Mouse (Mus musculus) heart, embryonic 13.5 days (tissue): ENCODE measurements at regions not wholly inside any gene's neighbourhood (a gene's known extent, or its start where the extent isn't known, plus 50 kb on each side); places are given as distances from the start of the nearest gene placed in this dataset.

Experiments
- ATAC-seq: fragments of 200-750 bp; cut with Nextera tagmentation; 2 replicates; pipeline ENCODE4 v1.8.0; 2017; ENCODE audit warnings: moderate TSS enrichment; ENCODE audit not compliant: insufficient number of reproducible peaks, low FRiP score, low TSS enrichment; ENCODE audit errors: extremely low read depth
- H3K27ac ChIP-seq: fragments of 300-500 bp; sonication (generic); replicated peaks from 2 replicates; pipeline ENCODE4 v1.5.1; 2015; ENCODE audit warnings: moderate library complexity, mild to moderate bottlenecking, inconsistent platforms
- H3K27me3 ChIP-seq: fragments of 300-500 bp; sonication (generic); replicated peaks from 2 replicates; pipeline ENCODE4 v1.6.1; 2015; ENCODE audit warnings: mild to moderate bottlenecking, inconsistent platforms
- H3K36me3 ChIP-seq: fragments of 300-500 bp; sonication (generic); 2 replicates; pipeline ENCODE4 v1.6.1; 2015; ENCODE audit warnings: mild to moderate bottlenecking, inconsistent platforms
- H3K4me1 ChIP-seq: fragments of 300-500 bp; sonication (generic); 2 replicates; pipeline ENCODE4 v1.6.1; 2015; ENCODE audit warnings: inconsistent platforms
- H3K4me2 ChIP-seq: fragments of 300-500 bp; sonication (generic); 2 replicates; pipeline ENCODE4 v1.6.1; 2015; ENCODE audit warnings: inconsistent platforms, mild to moderate bottlenecking, moderate library complexity
- H3K4me3 ChIP-seq: fragments of 300-500 bp; sonication (generic); 2 replicates; pipeline ENCODE4 v1.5.1; 2015; ENCODE audit warnings: moderate library complexity, mild to moderate bottlenecking, inconsistent platforms
- H3K9ac ChIP-seq: fragments of 300-500 bp; sonication (generic); 2 replicates; pipeline ENCODE4 v1.6.1; 2015; ENCODE audit warnings: inconsistent platforms, mild to moderate bottlenecking, moderate library complexity
- H3K9me3 ChIP-seq: fragments of 300-500 bp; sonication (generic); 2 replicates; pipeline ENCODE4 v1.6.1; 2016; ENCODE audit warnings: inconsistent platforms
- whole genome bisulfite sequencing: fragments of 180-500 bp; shearing (Covaris S2); methylation state at CpG from one replicate; pipeline ENCODE4 v1.1.7; 2015; ENCODE audit warnings: mixed read lengths; 5-methylcytosine and 5-hydroxymethylcytosine counted together

GRCm38 (mm10) chr9:43627558-43627957 is 116.2 kb upstream of the Nectin1 start:
- no peak overlapping the region for H3K4me3 ChIP-seq
- peaks cover 7% of the 10 kb centered on the region; the same call in 1 of the 2 replicates for H3K27me3 ChIP-seq
- no peaks in the 10 kb centered on the region for H3K9me3 ChIP-seq
- no peak overlapping the region for H3K27ac ChIP-seq
- WGBS, result 33% methylated on average over 4 of the region's 4 CpGs
- no peaks in the 10 kb centered on the region for H3K4me1 ChIP-seq
- H3K36me3 ChIP-seq, result no peaks in the 10 kb centered on the region
- no peak overlapping the region for H3K4me2 ChIP-seq
- no peak for ATAC-seq
- H3K9ac ChIP-seq, result no peak overlapping the region

GRCm38 (mm10) chr9:43628786-43629185 is 115.0 kb upstream of the Nectin1 start:
- Histone ChIP-seq H3K4me3 (no peak overlapping the region), H3K9ac (no peak overlapping the region), H3K27me3 (peaks cover 7% of the 10 kb centered on the region; the same call in 1 of the 2 replicates), H3K36me3 (no peaks in the 10 kb centered on the region), H3K9me3 (no peaks in the 10 kb centered on the region), H3K4me1 (no peaks in the 10 kb centered on the region), H3K4me2 (no peak overlapping the region), H3K27ac (no peak overlapping the region)
- no peak for ATAC-seq
- 31% methylated on average over 11 of the region's 11 CpGs for WGBS

GRCm38 (mm10) chr9:43636372-43636965 is 107.3 kb upstream of the Nectin1 start:
- H3K4me3 ChIP-seq, result no peak overlapping the region
- no peaks in the 10 kb centered on the region for H3K36me3 ChIP-seq
- no peaks in the 10 kb centered on the region for H3K9me3 ChIP-seq
- no peak for ATAC-seq
- H3K27me3 ChIP-seq, result no peaks in the 10 kb centered on the region
- WGBS, result 76% methylated on average over 11 of the region's 11 CpGs
- no peak overlapping the region for H3K4me2 ChIP-seq
- no peaks in the 10 kb centered on the region for H3K4me1 ChIP-seq
- H3K27ac ChIP-seq, result no peak overlapping the region
- no peak overlapping the region for H3K9ac ChIP-seq

GRCm38 (mm10) chr9:43658186-43658585 is 85.6 kb upstream of the Nectin1 start:
- Histone ChIP-seq H3K9ac (no peak overlapping the region), H3K4me1 (no peaks in the 10 kb centered on the region), H3K4me3 (no peak overlapping the region), H3K27me3 (peaks cover 9% of the 10 kb centered on the region; the same call in 1 of the 2 replicates), H3K27ac (no peak overlapping the region), H3K9me3 (no peaks in the 10 kb centered on the region), H3K36me3 (no peaks in the 10 kb centered on the region), H3K4me2 (no peak overlapping the region)
- 45% methylated on average over 3 of the region's 3 CpGs for WGBS
- no peak for ATAC-seq

- H3K4me3 ChIP-seq, result no peak overlapping the region
- no peak overlapping the region for H3K4me2 ChIP-seq
- H3K27me3 ChIP-seq, result peaks cover 6% of the 10 kb centered on the region; the same call in 1 of the 2 replicates
- H3K4me1 ChIP-seq, result no peaks in the 10 kb centered on the region
- H3K36me3 ChIP-seq, result no peaks in the 10 kb centered on the region
- no peaks in the 10 kb centered on the region for H3K9me3 ChIP-seq
- ATAC-seq, result no peak
- H3K27ac ChIP-seq, result no peak overlapping the region
- no peak overlapping the region for H3K9ac ChIP-seq
- 50% methylated on average over 6 of the region's 6 CpGs for WGBS
These were observed 84.5 kb upstream of the Nectin1 start for GRCm38 (mm10) chr9:43659237-43659636.

GRCm38 (mm10) chr9:43660151-43660550 is 83.6 kb upstream of the Nectin1 start:
- H3K36me3 ChIP-seq, result no peaks in the 10 kb centered on the region
- H3K9me3 ChIP-seq, result no peaks in the 10 kb centered on the region
- no peak overlapping the region for H3K4me2 ChIP-seq
- H3K4me1 ChIP-seq, result no peaks in the 10 kb centered on the region
- WGBS, result 72% methylated on average over 5 of the region's 5 CpGs
- no peak overlapping the region for H3K9ac ChIP-seq
- no peak overlapping the region for H3K27ac ChIP-seq
- ATAC-seq, result no peak
- no peak overlapping the region for H3K4me3 ChIP-seq
- H3K27me3 ChIP-seq, result peaks cover 6% of the 10 kb centered on the region; the same call in 1 of the 2 replicates

GRCm38 (mm10) chr9:43660896-43661563 is 82.8 kb upstream of the Nectin1 start:
- no peaks in the 10 kb centered on the region for H3K4me1 ChIP-seq
- H3K27me3 ChIP-seq, result peaks cover 6% of the 10 kb centered on the region; the same call in 1 of the 2 replicates
- H3K27ac ChIP-seq, result no peak overlapping the region
- H3K4me2 ChIP-seq, result no peak overlapping the region
- no peak overlapping the region for H3K9ac ChIP-seq
- 30% methylated on average over 11 of the region's 11 CpGs for WGBS
- H3K36me3 ChIP-seq, result no peaks in the 10 kb centered on the region
- no peaks in the 10 kb centered on the region for H3K9me3 ChIP-seq
- no peak overlapping the region for H3K4me3 ChIP-seq
- ATAC-seq, result no peak

GRCm38 (mm10) chr9:43661646-43662045 is 82.1 kb upstream of the Nectin1 start:
- no peak overlapping the region for H3K9ac ChIP-seq
- H3K4me1 ChIP-seq, result no peaks in the 10 kb centered on the region
- WGBS, result 54% methylated on average over 6 of the region's 6 CpGs
- H3K4me2 ChIP-seq, result no peak overlapping the region
- H3K4me3 ChIP-seq, result no peak overlapping the region
- H3K27ac ChIP-seq, result no peak overlapping the region
- peaks cover 6% of the 10 kb centered on the region; the same call in 1 of the 2 replicates for H3K27me3 ChIP-seq
- H3K9me3 ChIP-seq, result no peaks in the 10 kb centered on the region
- no peak for ATAC-seq
- no peaks in the 10 kb centered on the region for H3K36me3 ChIP-seq

GRCm38 (mm10) chr9:43667386-43667785 is 76.4 kb upstream of the Nectin1 start:
- 61% methylated on average over 6 of the region's 6 CpGs for WGBS
- H3K9me3 ChIP-seq, result no peaks in the 10 kb centered on the region

GRCm38 (mm10) chr9:43667974-43668373 is 75.8 kb upstream of the Nectin1 start:
- Histone ChIP-seq H3K4me1 (peaks cover 7% of the 10 kb centered on the region; the same call in 1 of the 2 replicates), H3K9me3 (no peaks in the 10 kb centered on the region), H3K9ac (no peak overlapping the region), H3K4me2 (no peak overlapping the region), H3K4me3 (no peak overlapping the region), H3K36me3 (no peaks in the 10 kb centered on the region), H3K27me3 (peaks cover 20% of the 10 kb centered on the region), H3K27ac (no peak overlapping the region)
- WGBS, result 48% methylated on average over 4 of the region's 4 CpGs
- ATAC-seq, result no peak

More at GRCm38 (mm10) chr9:43667386-43667785, 76.4 kb upstream of the Nectin1 start:
- H3K27ac ChIP-seq, result no peak overlapping the region
- no peak overlapping the region for H3K4me2 ChIP-seq
- H3K36me3 ChIP-seq, result no peaks in the 10 kb centered on the region
- no peak overlapping the region for H3K9ac ChIP-seq
- no peak for ATAC-seq
- peaks cover 24% of the 10 kb centered on the region for H3K27me3 ChIP-seq
- H3K4me3 ChIP-seq, result no peak overlapping the region
- peaks cover 7% of the 10 kb centered on the region; the same call in 1 of the 2 replicates for H3K4me1 ChIP-seq

GRCm38 (mm10) chr9:43668731-43669130 is 75.1 kb upstream of the Nectin1 start:
- no peaks in the 10 kb centered on the region for H3K36me3 ChIP-seq
- H3K4me3 ChIP-seq, result no peak overlapping the region
- no peak overlapping the region for H3K9ac ChIP-seq
- WGBS, result 62% methylated on average over 7 of the region's 7 CpGs
- H3K27me3 ChIP-seq, result peaks cover 20% of the 10 kb centered on the region
- no peaks in the 10 kb centered on the region for H3K9me3 ChIP-seq
- ATAC-seq, result no peak
- H3K4me1 ChIP-seq, result peaks cover 7% of the 10 kb centered on the region; the same call in 1 of the 2 replicates
- H3K27ac ChIP-seq, result no peak overlapping the region
- no peak overlapping the region for H3K4me2 ChIP-seq

GRCm38 (mm10) chr9:43670563-43670962 is 73.2 kb upstream of the Nectin1 start:
- 33% methylated on average over 5 of the region's 5 CpGs for WGBS
- H3K9me3 ChIP-seq, result no peaks in the 10 kb centered on the region
- H3K9ac ChIP-seq, result no peak overlapping the region
- no peaks in the 10 kb centered on the region for H3K36me3 ChIP-seq
- ATAC-seq, result no peak
- no peak overlapping the region for H3K4me2 ChIP-seq
- no peak overlapping the region for H3K27ac ChIP-seq
- H3K4me3 ChIP-seq, result no peak overlapping the region
- H3K4me1 ChIP-seq, result peaks cover 16% of the 10 kb centered on the region
- peaks cover 20% of the 10 kb centered on the region for H3K27me3 ChIP-seq
